Mouse (Mus musculus): Measurements from ENCODE around the gene Il13.

DNA sequence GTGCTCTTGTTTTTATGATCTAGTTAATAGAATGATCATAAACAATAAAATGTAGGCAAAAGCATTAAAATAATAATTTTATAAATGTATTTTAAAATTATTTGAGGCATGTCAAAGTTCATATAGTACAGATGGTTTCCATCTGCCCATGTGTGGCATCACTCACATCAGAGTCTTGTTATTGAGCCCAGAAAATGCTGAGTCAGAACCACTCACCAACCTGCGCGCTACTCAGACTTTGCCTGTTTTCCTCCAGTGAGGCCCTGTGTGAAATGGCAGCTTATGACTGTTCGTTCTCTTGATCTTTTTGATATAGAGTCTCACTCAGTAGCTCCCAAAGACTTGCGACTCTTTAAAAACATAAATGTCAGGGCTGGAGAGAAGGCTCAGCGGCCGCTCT lies 49.0 kb downstream of the Il13 start:
- no peak for TF ChIP-seq POLR2A (IDR thresholded peaks at IDR 0.05; ENCODE audit: borderline replicate concordance, extremely low read depth, low read depth, low read length)
- no peak for TF ChIP-seq CTCF (IDR thresholded peaks at IDR 0.05; ENCODE audit: insufficient read depth, low read length)
